Mouse (Mus musculus) neural tube, embryonic 12.5 days (tissue): ENCODE measurements around the gene Ocel1. TPM values are rescaled to one million over a fixed set of nuclear protein-coding genes. Genes with fewer than 3 reads are reported as not detected.
"Not testable (repeated sequence)": the region's sequence is repeated elsewhere in the genome, so short reads cannot be mapped to it uniquely, and the experiment has no call there.

Experiments
- ATAC-seq: fragments of 200-750 bp; cut with Nextera tagmentation; 2 replicates; pipeline ENCODE4 v1.8.0; 2017; ENCODE audit warnings: low read depth, mild to moderate bottlenecking, moderate TSS enrichment, moderate library complexity; ENCODE audit not compliant: low FRiP score
- H3K27ac ChIP-seq: fragments of 300-500 bp; sonication (generic); 2 replicates; pipeline ENCODE4 v1.5.1; 2016
- H3K27me3 ChIP-seq: fragments of 300-500 bp; sonication (generic); replicated peaks from 2 replicates; pipeline ENCODE4 v1.6.1; 2016; ENCODE audit warnings: mild to moderate bottlenecking
- H3K36me3 ChIP-seq: fragments of 300-500 bp; sonication (generic); 2 replicates; pipeline ENCODE4 v1.6.1; 2016; ENCODE audit warnings: mild to moderate bottlenecking
- H3K4me1 ChIP-seq: fragments of 300-500 bp; sonication (generic); 2 replicates; pipeline ENCODE4 v1.6.1; 2016
- H3K4me2 ChIP-seq: fragments of 300-500 bp; sonication (generic); replicated peaks from 2 replicates; pipeline ENCODE4 v1.6.1; 2016; ENCODE audit warnings: mild to moderate bottlenecking
- H3K4me3 ChIP-seq: fragments of 300-500 bp; sonication (generic); 2 replicates; pipeline ENCODE4 v1.5.1; 2016
- H3K9ac ChIP-seq: fragments of 300-500 bp; sonication (generic); 2 replicates; pipeline ENCODE4 v1.6.1; 2016; ENCODE audit warnings: mild to moderate bottlenecking
- H3K9me3 ChIP-seq: fragments of 300-500 bp; sonication (generic); 2 replicates; pipeline ENCODE4 v1.6.1; 2016; ENCODE audit warnings: mild to moderate bottlenecking
- WGBS: fragments of 180-500 bp; shearing (Covaris S2); methylation state at CpG from one replicate; pipeline ENCODE4 v1.1.7; 2016; 5-methylcytosine and 5-hydroxymethylcytosine counted together
- polyA plus RNA-seq: library from polyadenylated mRNA; unstranded; fragments of >200 nt; fragmentation: Nextera tagmentation; extraction: Ambion mirVana; gene quantifications from 2 replicates; pipeline ENCODE4 v1.2.1, GENCODE M21; 2016

Ocel1 gene
- polyA plus RNA-seq: 5.3 and 5.7 TPM in 2 replicates

GRCm38 (mm10) chr8:71371236-71371848 lies at the start of gene Ocel1:
Ocel1 (plus strand) TSS chr8:71371298.
- Histone ChIP-seq H3K27me3 (no peaks in the 10 kb centered on the region), H3K9me3 (no peaks in the 10 kb centered on the region), H3K36me3 (peaks cover 26% of the 10 kb centered on the region), H3K4me1 (peaks cover 36% of the 10 kb centered on the region), H3K4me2 (peak within 1 kb of the TSS; percentile 51), H3K4me3 (peak within 1 kb of the TSS; percentile 74), H3K27ac (peak within 1 kb of the TSS; percentile 75; the same call in 1 of the 2 replicates), H3K9ac (peak within 1 kb of the TSS; percentile 61)
- ATAC-seq: peak; percentile 79
- WGBS: under 1% methylated on average over 68 of the region's 68 CpGs

DNA sequence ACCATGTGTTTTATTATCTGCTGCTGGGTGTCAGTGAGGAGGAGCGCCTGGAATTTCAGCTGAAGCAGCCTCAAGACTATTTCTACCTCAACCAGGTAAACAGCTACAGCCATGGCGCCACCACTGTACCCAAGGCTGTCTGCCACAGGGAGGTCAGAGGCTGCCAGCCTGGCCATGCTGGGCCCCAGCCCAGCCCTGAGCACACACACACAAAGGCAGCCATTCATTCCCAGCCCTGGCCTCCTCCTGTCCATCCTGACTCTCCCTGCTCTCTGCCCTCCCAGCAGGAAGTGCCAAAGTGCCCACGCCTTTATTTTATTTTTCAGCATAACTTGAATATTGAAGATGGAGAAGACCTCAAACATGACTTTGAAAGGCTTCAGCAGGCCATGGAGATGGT lies 48.2 kb upstream of the Ocel1 start:
- H3K4me2 ChIP-seq: no peak overlapping the region
- H3K27me3 ChIP-seq: no peaks in the 10 kb centered on the region
- 92% methylated on average over 3 of the region's 3 CpGs for WGBS
- H3K9me3 ChIP-seq: no peaks in the 10 kb centered on the region
- no peak for ATAC-seq
- no peaks in the 10 kb centered on the region for H3K4me1 ChIP-seq
- peaks cover 60% of the 10 kb centered on the region for H3K36me3 ChIP-seq
- H3K4me3 ChIP-seq: no peak overlapping the region
- H3K9ac ChIP-seq: no peak overlapping the region
- H3K27ac ChIP-seq: no peak overlapping the region

DNA sequence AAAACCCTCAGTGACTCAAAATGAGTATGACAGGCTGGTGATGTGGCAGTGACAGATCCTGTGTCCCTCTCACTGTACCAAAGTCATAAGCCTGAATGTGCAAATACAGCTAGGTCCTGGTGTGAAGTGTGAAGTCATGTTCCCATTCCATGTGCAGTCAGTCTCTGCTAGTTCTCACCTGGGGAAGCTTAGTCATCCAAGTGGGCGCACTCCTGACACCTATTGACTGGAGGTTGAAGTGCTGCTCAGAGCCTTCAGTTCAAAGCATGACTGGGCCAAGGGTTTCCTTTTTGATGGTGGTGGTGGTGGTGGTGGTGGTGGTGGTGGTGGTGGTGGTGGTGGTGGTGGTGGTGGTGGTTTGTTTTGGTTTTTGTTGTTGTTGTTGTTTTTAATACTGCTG lies 46.2 kb upstream of the Ocel1 start:
- Histone ChIP-seq H3K36me3 (peaks cover 75% of the 10 kb centered on the region), H3K4me2 (no peak overlapping the region), H3K27me3 (no peaks in the 10 kb centered on the region), H3K4me1 (no peaks in the 10 kb centered on the region), H3K9ac (no peak overlapping the region), H3K4me3 (no peak overlapping the region), H3K27ac (no peak overlapping the region), H3K9me3 (no peaks in the 10 kb centered on the region)
- no peak for ATAC-seq
- WGBS: 96% methylated on average over 1 of the region's 1 CpGs

- not testable (repeated sequence) for H3K4me3 ChIP-seq, H3K27me3 ChIP-seq, H3K9me3 ChIP-seq, H3K9ac ChIP-seq, ATAC-seq, H3K4me1 ChIP-seq, H3K4me2 ChIP-seq, H3K27ac ChIP-seq
- WGBS: 93% methylated on average over 6 of the region's 6 CpGs
- peaks cover 45% of the 10 kb centered on the region for H3K36me3 ChIP-seq
Measured at GRCm38 (mm10) chr8:71337834-71338233, 33.3 kb upstream of the Ocel1 start.

GRCm38 (mm10) chr8:71340625-71341024 lies 30.5 kb upstream of the Ocel1 start:
- Histone ChIP-seq H3K9ac (no peak overlapping the region), H3K4me1 (no peaks in the 10 kb centered on the region), H3K27ac (no peak overlapping the region), H3K9me3 (no peaks in the 10 kb centered on the region), H3K4me3 (no peak overlapping the region), H3K36me3 (peaks cover 57% of the 10 kb centered on the region), H3K4me2 (no peak overlapping the region), H3K27me3 (no peaks in the 10 kb centered on the region)
- 85% methylated on average over 5 of the region's 5 CpGs for WGBS
- no peak for ATAC-seq

DNA sequence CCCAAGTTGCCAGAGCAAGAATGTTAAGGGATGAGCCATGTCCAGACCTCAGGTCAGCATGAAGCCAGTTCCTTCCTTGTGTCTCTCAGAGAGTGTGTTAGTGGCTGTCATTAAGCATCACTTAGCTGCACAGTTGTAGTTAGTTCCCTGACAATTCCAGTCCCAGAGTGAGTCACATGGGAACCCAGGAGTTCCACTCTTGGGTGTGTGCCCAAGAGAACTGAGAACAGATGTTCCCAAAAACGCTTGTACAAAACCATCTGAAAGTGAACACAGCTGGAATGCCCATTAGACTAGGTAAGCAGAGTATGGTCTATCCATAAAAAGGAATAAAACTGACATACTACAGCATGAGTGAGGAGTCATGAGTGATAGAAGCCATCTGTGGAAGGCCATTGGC lies 24.5 kb upstream of the Ocel1 start:
- no peak overlapping the region for H3K4me3 ChIP-seq
- no peaks in the 10 kb centered on the region for H3K9me3 ChIP-seq
- no peaks in the 10 kb centered on the region for H3K27me3 ChIP-seq
- H3K36me3 ChIP-seq: peaks cover 91% of the 10 kb centered on the region
- WGBS: 89% methylated on average over 1 of the region's 1 CpGs
- no peak for ATAC-seq
- H3K4me1 ChIP-seq: no peaks in the 10 kb centered on the region
- H3K27ac ChIP-seq: no peak overlapping the region
- no peak overlapping the region for H3K4me2 ChIP-seq
- no peak overlapping the region for H3K9ac ChIP-seq

GRCm38 (mm10) chr8:71351117-71351516 lies 20.0 kb upstream of the Ocel1 start:
- H3K36me3 ChIP-seq: peaks cover 100% of the 10 kb centered on the region
- no peak overlapping the region for H3K4me2 ChIP-seq
- H3K9me3 ChIP-seq: no peaks in the 10 kb centered on the region
- H3K27ac ChIP-seq: no peak overlapping the region
- H3K4me3 ChIP-seq: no peak overlapping the region
- no peak for ATAC-seq
- H3K4me1 ChIP-seq: no peaks in the 10 kb centered on the region
- no peaks in the 10 kb centered on the region for H3K27me3 ChIP-seq
- 88% methylated on average over 3 of the region's 3 CpGs for WGBS
- H3K9ac ChIP-seq: no peak overlapping the region

GRCm38 (mm10) chr8:71351520-71351919 lies 19.6 kb upstream of the Ocel1 start:
- ATAC-seq: no peak
- no peaks in the 10 kb centered on the region for H3K4me1 ChIP-seq
- H3K4me2 ChIP-seq: no peak overlapping the region
- H3K9ac ChIP-seq: no peak overlapping the region
- H3K27me3 ChIP-seq: no peaks in the 10 kb centered on the region
- no peak overlapping the region for H3K4me3 ChIP-seq
- peaks cover 100% of the 10 kb centered on the region for H3K36me3 ChIP-seq
- WGBS: 90% methylated on average over 1 of the region's 1 CpGs
- no peak overlapping the region for H3K27ac ChIP-seq
- no peaks in the 10 kb centered on the region for H3K9me3 ChIP-seq

DNA sequence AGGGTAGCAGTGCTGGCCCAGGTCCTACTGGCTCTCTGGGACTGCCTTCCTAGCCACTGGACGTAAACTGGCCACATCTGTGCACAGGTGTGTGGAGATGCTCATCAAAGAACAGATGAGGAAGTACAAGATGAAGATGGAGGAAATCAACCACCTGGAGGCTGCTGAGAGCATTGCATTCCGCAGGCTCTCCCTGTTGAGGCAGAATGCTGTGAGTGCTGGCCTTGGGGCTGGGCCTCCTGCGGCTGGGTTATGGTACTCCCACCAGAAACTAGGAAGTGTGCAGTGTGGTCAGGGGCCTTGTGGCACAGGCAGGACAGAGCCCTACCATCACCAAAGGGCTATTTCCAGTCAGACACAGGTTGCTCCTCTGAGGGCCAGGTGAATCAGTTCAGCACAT lies 13.1 kb upstream of the Ocel1 start:
- Histone ChIP-seq H3K4me2 (no peak overlapping the region), H3K4me1 (no peaks in the 10 kb centered on the region), H3K27ac (no peak overlapping the region), H3K36me3 (peaks cover 70% of the 10 kb centered on the region), H3K4me3 (no peak overlapping the region), H3K9me3 (no peaks in the 10 kb centered on the region), H3K27me3 (no peaks in the 10 kb centered on the region), H3K9ac (no peak overlapping the region)
- ATAC-seq: no peak
- WGBS: 93% methylated on average over 3 of the region's 3 CpGs

- H3K27me3 ChIP-seq: no peaks in the 10 kb centered on the region
- peaks cover 26% of the 10 kb centered on the region for H3K4me1 ChIP-seq
- H3K9ac ChIP-seq: peak within 1 kb of the TSS; percentile 62
- peak within 1 kb of the TSS; percentile 77 for H3K4me2 ChIP-seq
- H3K9me3 ChIP-seq: no peaks in the 10 kb centered on the region
- WGBS: under 1% methylated on average over 56 of the region's 56 CpGs
- peak within 1 kb of the TSS; percentile 34; the same call in 1 of the 2 replicates for H3K27ac ChIP-seq
- peak within 1 kb of the TSS; percentile 58 for H3K4me3 ChIP-seq
- peaks cover 10% of the 10 kb centered on the region for H3K36me3 ChIP-seq
- peak; percentile 80 for ATAC-seq
Measured at GRCm38 (mm10) chr8:71366771-71367528, 4.1 kb upstream of the Ocel1 start, which contains the start of gene Use1. Use1 (plus strand) TSS chr8:71366848.

DNA sequence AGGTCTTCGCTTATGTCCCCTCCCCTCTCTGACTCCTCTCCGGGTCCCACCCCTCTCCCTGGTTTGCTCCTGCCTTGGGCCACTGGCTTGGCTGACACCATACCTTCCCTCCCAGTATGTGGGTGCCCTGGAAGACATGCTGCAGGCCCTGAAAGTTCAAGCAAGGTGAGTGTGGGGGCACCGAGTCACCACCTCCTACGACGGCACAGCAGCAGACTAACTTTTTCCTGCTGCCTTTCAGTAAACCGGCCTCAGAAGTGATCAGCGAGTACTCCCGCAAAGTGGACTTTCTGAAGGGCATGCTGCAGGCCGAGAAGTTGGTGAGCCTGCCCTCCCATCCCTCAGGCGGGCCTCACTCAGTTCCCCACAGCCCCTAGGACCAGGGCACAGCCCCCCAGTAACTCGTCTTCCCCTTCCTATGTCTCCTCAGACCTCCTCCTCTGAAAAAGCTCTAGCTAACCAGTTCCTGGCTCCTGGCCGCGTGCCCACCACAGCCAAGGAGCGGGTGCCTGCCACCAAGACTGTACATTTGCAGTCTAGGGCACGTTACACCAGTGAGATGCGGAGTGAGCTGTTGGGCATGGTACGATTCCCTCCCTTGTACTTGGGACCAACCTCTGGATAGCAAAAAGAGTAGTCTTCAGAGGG lies 3.4 kb upstream of the Ocel1 start:
- WGBS: 57% methylated on average over 17 of the region's 17 CpGs
- Histone ChIP-seq H3K27me3 (no peaks in the 10 kb centered on the region), H3K4me3 (peak overlapping the region; percentile 58), H3K9me3 (no peaks in the 10 kb centered on the region), H3K27ac (no peak overlapping the region; the same call in 1 of the 2 replicates), H3K9ac (peak overlapping the region; percentile 62), H3K4me2 (peak overlapping the region; percentile 77), H3K36me3 (peaks cover 10% of the 10 kb centered on the region), H3K4me1 (peaks cover 26% of the 10 kb centered on the region)
- no peak for ATAC-seq

DNA sequence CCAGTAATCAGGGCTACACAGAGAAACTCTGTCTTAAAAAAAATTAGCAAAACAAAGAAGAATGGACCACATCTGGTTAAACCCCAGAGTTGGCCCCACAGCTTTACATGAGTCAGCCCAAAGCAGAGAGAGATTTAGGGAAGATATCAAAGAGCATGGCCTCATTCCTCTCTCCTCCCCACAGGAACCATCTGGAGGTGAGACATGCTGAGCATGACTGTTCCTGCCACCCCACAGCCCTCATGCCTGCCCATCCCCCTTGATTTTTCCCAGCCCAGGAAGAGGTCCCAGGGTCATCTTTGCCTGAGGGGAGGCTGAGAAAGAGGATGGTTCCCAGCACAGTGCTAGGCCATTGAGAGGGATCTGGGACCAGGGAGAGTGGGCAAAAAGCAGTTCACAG lies 2.7 kb upstream of the Ocel1 start:
- no peak for ATAC-seq
- peaks cover 26% of the 10 kb centered on the region for H3K4me1 ChIP-seq
- H3K9ac ChIP-seq: no peak overlapping the region
- H3K4me2 ChIP-seq: 0 out of 2 replicates have a peak overlapping the region, but pooled peaks have one; percentile 77
- peaks cover 13% of the 10 kb centered on the region for H3K36me3 ChIP-seq
- H3K9me3 ChIP-seq: no peaks in the 10 kb centered on the region
- H3K27ac ChIP-seq: no peak overlapping the region
- H3K4me3 ChIP-seq: no peak overlapping the region
- no peaks in the 10 kb centered on the region for H3K27me3 ChIP-seq
